Mouse (Mus musculus): Measurements from ENCODE around the gene Ampd3.

Ampd3 gene

GRCm38 (mm10) chr7:110797722-110798409, 29.9 kb downstream of the Ampd3 start:
- DNase-seq (ENCODE audit: low read depth, low spot score): peak; percentile 82

- peak; percentile 94 for DNase-seq (ENCODE audit: low read depth, low spot score)
These were observed 33.0 kb downstream of the Ampd3 start for GRCm38 (mm10) chr7:110801028-110801427.

GRCm38 (mm10) chr7:110803131-110803530, 35.1 kb downstream of the Ampd3 start:
- no peak for DNase-seq (ENCODE audit: low read depth, low spot score)

- DNase-seq (ENCODE audit: low read depth, low spot score): peak; percentile 60
These were observed 36.3 kb downstream of the Ampd3 start for GRCm38 (mm10) chr7:110804266-110804665.

GRCm38 (mm10) chr7:110807460-110808030, 39.5 kb downstream of the Ampd3 start:
- no peak for DNase-seq (ENCODE audit: low read depth, low spot score)

- DNase-seq (ENCODE audit: low read depth, low spot score): no peak
These were observed 41.0 kb downstream of the Ampd3 start for GRCm38 (mm10) chr7:110808962-110809361.

GRCm38 (mm10) chr7:110809585-110810557, 41.9 kb downstream of the Ampd3 start:
- DNase-seq (ENCODE audit: low read depth, low spot score): no peak

GRCm38 (mm10) chr7:110810995-110811394, 43.0 kb downstream of the Ampd3 start:
- DNase-seq (ENCODE audit: low read depth, low spot score): no peak

GRCm38 (mm10) chr7:110811529-110811928, 43.5 kb downstream of the Ampd3 start:
- DNase-seq (ENCODE audit: low read depth, low spot score): no peak

- no peak for DNase-seq (ENCODE audit: low read depth, low spot score)
These were observed 46.0 kb downstream of the Ampd3 start for GRCm38 (mm10) chr7:110813983-110814382.

- DNase-seq (ENCODE audit: low read depth, low spot score): peak; percentile 87
These were observed 48.0 kb downstream of the Ampd3 start for GRCm38 (mm10) chr7:110816037-110816436.

GRCm38 (mm10) chr7:110818206-110818605, 50.2 kb downstream of the Ampd3 start:
- no peak for DNase-seq (ENCODE audit: low read depth, low spot score)

- no peak for DNase-seq (ENCODE audit: low read depth, low spot score)
These were observed 50.9 kb downstream of the Ampd3 start for GRCm38 (mm10) chr7:110818787-110819350.

GRCm38 (mm10) chr7:110821068-110821467, 53.1 kb downstream of the Ampd3 start:
- DNase-seq (ENCODE audit: low read depth, low spot score): no peak

- DNase-seq (ENCODE audit: low read depth, low spot score): peak; percentile 70
These were observed 53.6 kb downstream of the Ampd3 start for GRCm38 (mm10) chr7:110821653-110822052.

GRCm38 (mm10) chr7:110822055-110822454, 54.0 kb downstream of the Ampd3 start:
- no peak for DNase-seq (ENCODE audit: low read depth, low spot score)

GRCm38 (mm10) chr7:110823076-110823475, 55.1 kb downstream of the Ampd3 start:
- no peak for DNase-seq (ENCODE audit: low read depth, low spot score)

- DNase-seq (ENCODE audit: low read depth, low spot score): peak; percentile 63
These were observed 55.6 kb downstream of the Ampd3 start for GRCm38 (mm10) chr7:110823593-110823992.

GRCm38 (mm10) chr7:110823995-110824953, 56.3 kb downstream of the Ampd3 start:
- DNase-seq (ENCODE audit: low read depth, low spot score): peak; percentile 68

GRCm38 (mm10) chr7:110833024-110833423, 65.0 kb downstream of the Ampd3 start:
- peak; percentile 23 for DNase-seq (ENCODE audit: low read depth, low spot score)

- DNase-seq (ENCODE audit: low read depth, low spot score): no peak
These were observed 66.0 kb downstream of the Ampd3 start for GRCm38 (mm10) chr7:110834018-110834417.

Measured in 3T3-L1 (cell line).